Mouse (Mus musculus): ENCODE measurements around the gene Cd151. TPM values are rescaled to one million over a fixed set of nuclear protein-coding genes. Genes with fewer than 3 reads are reported as not detected.

Gene Cd151
- polyA plus RNA-seq, 1 experiment from 2014 or later = 17.0 TPM

DNA sequence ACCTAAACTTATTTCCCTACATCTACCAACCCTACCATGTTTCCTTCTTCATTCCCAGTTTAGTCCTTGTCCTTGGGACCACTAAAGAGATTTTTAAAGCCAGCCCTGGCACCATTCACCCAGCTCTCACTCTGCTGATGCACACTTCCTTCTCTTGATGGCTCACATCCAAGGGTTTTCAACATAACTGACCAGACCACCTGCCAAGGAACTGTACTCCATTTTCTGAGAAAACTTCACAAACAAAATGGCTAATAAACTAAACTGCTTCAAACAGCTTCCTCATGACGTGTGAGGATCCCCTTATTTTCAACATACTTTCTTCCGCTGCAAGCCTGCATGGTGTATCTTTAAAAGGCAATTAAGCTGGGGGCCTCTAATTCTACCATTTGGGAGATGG lies 13.6 kb upstream of the Cd151 start:
- Histone ChIP-seq H3K36me3 (peaks cover 36% of the 10 kb centered on the region), H3K4me1 (peaks cover 17% of the 10 kb centered on the region), H3K27ac (no peak overlapping the region), H3K4me3 (no peak overlapping the region), H3K9ac (no peak overlapping the region), H3K27me3 (peaks cover 11% of the 10 kb centered on the region), H3K9me3 (no peaks in the 10 kb centered on the region), H3K4me2 (replicated peaks) (no peak overlapping the region)
- ATAC-seq (ENCODE audit: insufficient number of reproducible peaks, insufficient read depth, low FRiP score, low TSS enrichment) = no peak
- WGBS = 81% methylated on average over 2 of the region's 2 CpGs

DNA sequence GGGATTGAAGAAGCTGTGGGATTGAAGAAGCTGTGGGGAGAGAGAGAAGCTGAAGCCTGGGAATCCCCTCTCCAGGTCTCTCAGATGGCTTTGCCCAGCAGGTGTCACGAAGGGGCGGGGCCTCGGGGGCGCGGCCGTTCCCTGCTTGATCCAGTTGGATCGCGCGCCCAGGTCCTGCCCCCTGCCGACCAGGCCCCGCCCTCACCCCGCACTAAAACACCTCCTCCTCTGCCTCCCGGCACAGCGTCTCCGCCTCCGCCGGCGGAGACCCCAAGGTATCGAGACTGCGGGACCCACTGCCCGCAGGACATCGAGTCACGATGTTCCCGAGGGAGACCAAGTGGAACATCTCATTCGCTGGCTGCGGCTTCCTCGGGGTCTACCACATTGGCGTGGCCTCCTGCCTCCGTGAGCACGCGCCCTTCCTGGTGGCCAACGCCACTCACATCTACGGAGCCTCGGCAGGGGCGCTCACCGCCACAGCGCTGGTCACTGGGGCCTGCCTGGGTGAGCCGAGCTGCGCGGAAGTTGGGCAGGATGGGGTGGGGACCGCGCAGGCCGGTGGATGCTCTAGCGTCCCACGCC lies 12.1 kb upstream of the Cd151 start, which contains the start of gene Pnpla2:
Pnpla2 (plus strand) TSS at position 232 of the 585 bp plus-strand sequence.
- ATAC-seq (ENCODE audit: insufficient number of reproducible peaks, insufficient read depth, low FRiP score, low TSS enrichment) = peak; percentile 64
- WGBS = under 1% methylated on average over 43 of the region's 45 CpGs
- peak within 1 kb of the TSS; percentile 97 for H3K4me2 ChIP-seq (replicated peaks)
- peaks cover 13% of the 10 kb centered on the region for H3K4me1 ChIP-seq
- peak within 1 kb of the TSS; percentile 51 for H3K4me3 ChIP-seq
- H3K36me3 ChIP-seq = peaks cover 22% of the 10 kb centered on the region
- H3K9ac ChIP-seq = peak within 1 kb of the TSS; percentile 69
- no peaks in the 10 kb centered on the region for H3K9me3 ChIP-seq
- H3K27me3 ChIP-seq = peaks cover 25% of the 10 kb centered on the region
- H3K27ac ChIP-seq = peak within 1 kb of the TSS; percentile 58

DNA sequence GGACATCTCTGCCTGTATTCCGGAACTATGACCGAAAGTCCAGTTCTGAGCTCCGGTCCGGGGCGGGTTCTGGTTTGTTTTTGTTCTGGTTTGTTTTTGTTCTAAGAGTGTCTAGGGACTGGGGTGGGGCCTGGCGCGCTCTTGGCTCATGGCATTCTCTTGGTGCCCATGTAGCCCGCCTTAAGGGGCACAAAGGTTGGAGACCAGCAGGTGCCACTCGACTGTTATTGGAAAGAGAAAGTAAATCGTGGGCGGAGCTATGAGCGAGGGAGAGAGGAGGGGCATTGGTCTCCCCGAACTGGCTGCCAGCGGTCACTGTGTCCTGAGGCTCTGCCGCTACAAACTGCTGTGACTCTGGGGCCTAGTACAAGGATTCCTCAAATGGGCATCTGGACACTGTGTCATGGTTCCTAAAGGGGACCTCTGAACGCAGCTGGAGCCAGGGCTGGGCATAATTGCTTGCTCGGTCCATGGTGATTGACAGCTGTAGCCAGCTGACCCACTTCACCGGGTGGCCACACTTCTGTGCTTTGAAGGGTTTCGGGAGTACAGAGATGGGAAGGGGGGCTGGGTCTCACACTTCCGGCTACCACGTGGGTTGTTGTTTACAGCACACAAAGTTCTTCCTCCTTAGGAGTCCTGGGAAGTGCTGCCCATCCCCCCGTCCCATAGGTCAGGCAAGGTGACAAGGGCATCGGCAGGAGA lies 11.4 kb upstream of the Cd151 start:
- Histone ChIP-seq H3K4me3 (peak overlapping the region; percentile 51), H3K4me2 (replicated peaks) (peak overlapping the region; percentile 97), H3K27me3 (peaks cover 32% of the 10 kb centered on the region), H3K9ac (peak overlapping the region; percentile 69), H3K9me3 (no peaks in the 10 kb centered on the region), H3K36me3 (peaks cover 16% of the 10 kb centered on the region), H3K27ac (peak overlapping the region; percentile 58), H3K4me1 (peaks cover 13% of the 10 kb centered on the region)
- ATAC-seq (ENCODE audit: insufficient number of reproducible peaks, insufficient read depth, low FRiP score, low TSS enrichment) = no peak
- 1% methylated on average over 23 of the region's 23 CpGs for WGBS

DNA sequence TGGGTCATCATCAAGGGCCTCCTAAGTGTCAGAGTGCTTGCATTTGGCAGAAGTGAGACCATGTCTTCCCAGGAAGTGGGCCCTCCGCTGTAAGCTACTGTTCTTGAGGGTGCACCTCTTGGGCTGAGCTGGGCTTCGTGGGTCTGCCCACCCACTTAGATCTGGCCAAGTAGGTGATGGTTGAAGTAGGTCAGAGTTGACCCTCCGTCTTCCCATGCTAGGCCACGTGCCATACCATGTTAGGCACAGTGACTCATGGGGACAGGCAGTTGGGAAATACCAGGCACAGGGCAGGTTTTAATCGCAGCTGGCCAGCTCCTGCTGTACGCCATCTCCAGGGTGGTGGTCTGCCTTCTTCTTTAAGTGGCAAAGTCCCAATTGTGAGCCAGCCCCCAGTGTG lies 10.5 kb upstream of the Cd151 start:
- Histone ChIP-seq H3K4me1 (peaks cover 17% of the 10 kb centered on the region), H3K27me3 (peaks cover 42% of the 10 kb centered on the region), H3K9ac (no peak overlapping the region), H3K36me3 (peaks cover 7% of the 10 kb centered on the region), H3K9me3 (no peaks in the 10 kb centered on the region), H3K27ac (no peak overlapping the region), H3K4me3 (no peak overlapping the region), H3K4me2 (replicated peaks) (no peak overlapping the region)
- no peak for ATAC-seq (ENCODE audit: insufficient number of reproducible peaks, insufficient read depth, low FRiP score, low TSS enrichment)
- 86% methylated on average over 6 of the region's 6 CpGs for whole genome bisulfite sequencing

DNA sequence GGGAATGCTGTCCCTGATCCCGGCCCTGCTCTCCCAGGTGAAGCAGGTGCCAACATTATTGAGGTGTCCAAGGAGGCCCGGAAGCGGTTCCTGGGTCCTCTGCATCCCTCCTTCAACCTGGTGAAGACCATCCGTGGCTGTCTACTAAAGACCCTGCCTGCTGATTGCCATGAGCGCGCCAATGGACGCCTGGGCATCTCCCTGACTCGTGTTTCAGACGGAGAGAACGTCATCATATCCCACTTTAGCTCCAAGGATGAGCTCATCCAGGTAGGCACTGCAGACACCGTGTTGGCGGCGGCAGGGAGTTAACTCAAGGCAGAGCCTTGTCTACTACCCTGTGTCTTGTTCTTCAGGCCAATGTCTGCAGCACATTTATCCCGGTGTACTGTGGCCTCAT lies 10.0 kb upstream of the Cd151 start:
- H3K36me3 ChIP-seq = peaks cover 2% of the 10 kb centered on the region
- no peak overlapping the region for H3K4me3 ChIP-seq
- H3K27me3 ChIP-seq = peaks cover 47% of the 10 kb centered on the region
- H3K27ac ChIP-seq = no peak overlapping the region
- H3K4me2 ChIP-seq (replicated peaks) = no peak overlapping the region
- ATAC-seq (ENCODE audit: insufficient number of reproducible peaks, insufficient read depth, low FRiP score, low TSS enrichment) = no peak
- H3K9ac ChIP-seq = no peak overlapping the region
- 90% methylated on average over 14 of the region's 14 CpGs for WGBS
- peaks cover 22% of the 10 kb centered on the region for H3K4me1 ChIP-seq
- no peaks in the 10 kb centered on the region for H3K9me3 ChIP-seq

DNA sequence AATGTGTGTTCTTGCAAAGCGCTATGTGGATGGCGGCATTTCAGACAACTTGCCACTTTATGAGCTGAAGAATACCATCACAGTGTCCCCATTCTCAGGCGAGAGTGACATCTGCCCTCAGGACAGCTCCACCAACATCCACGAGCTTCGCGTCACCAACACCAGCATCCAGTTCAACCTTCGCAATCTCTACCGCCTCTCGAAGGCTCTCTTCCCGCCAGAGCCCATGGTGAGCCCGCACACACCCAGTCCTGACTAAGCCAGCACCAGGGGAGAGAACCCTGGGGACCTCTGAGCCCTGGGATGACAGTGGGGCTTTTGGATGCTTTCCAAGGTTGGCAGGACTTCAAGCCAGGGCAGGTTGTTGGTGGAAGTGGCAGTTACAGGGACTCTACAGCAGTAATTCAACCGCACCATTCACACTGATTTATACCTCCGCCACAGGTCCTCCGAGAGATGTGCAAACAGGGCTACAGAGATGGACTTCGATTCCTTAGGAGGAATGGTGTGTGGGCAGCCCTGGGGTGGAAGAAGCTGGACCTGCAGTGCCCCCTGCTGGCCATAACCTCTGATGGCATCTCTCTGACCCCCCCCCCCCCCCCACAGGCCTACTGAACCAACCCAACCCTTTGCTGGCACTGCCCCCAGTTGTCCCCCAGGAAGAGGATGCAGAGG lies 9.1 kb upstream of the Cd151 start:
- Histone ChIP-seq H3K27ac (no peak overlapping the region), H3K36me3 (no peaks in the 10 kb centered on the region), H3K4me3 (no peak overlapping the region), H3K9me3 (no peaks in the 10 kb centered on the region), H3K4me1 (peaks cover 25% of the 10 kb centered on the region), H3K9ac (no peak overlapping the region), H3K4me2 (replicated peaks) (no peak overlapping the region), H3K27me3 (peaks cover 56% of the 10 kb centered on the region)
- ATAC-seq (ENCODE audit: insufficient number of reproducible peaks, insufficient read depth, low FRiP score, low TSS enrichment) = no peak
- 71% methylated on average over 15 of the region's 15 CpGs for WGBS

DNA sequence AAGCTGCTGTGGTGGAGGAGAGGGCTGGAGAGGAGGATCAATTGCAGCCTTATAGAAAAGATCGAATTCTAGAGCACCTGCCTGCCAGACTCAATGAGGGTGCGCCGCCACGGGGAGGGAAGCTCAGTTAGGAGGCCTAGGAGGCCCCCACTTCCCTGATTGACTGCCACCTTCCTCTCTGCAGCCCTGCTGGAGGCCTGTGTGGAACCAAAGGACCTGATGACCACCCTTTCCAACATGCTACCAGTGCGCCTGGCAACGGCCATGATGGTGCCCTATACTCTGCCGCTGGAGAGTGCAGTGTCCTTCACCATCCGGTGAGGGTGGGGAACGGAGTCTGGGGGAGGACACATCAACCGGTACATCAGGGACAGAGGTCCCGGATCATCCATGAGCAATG lies 8.5 kb upstream of the Cd151 start:
- H3K27me3 ChIP-seq = peaks cover 61% of the 10 kb centered on the region
- H3K9ac ChIP-seq = no peak overlapping the region
- WGBS = 92% methylated on average over 11 of the region's 11 CpGs
- no peak overlapping the region for H3K4me3 ChIP-seq
- H3K36me3 ChIP-seq = no peaks in the 10 kb centered on the region
- H3K9me3 ChIP-seq = no peaks in the 10 kb centered on the region
- peaks cover 26% of the 10 kb centered on the region for H3K4me1 ChIP-seq
- no peak for ATAC-seq (ENCODE audit: insufficient number of reproducible peaks, insufficient read depth, low FRiP score, low TSS enrichment)
- H3K4me2 ChIP-seq (replicated peaks) = no peak overlapping the region
- no peak overlapping the region for H3K27ac ChIP-seq

DNA sequence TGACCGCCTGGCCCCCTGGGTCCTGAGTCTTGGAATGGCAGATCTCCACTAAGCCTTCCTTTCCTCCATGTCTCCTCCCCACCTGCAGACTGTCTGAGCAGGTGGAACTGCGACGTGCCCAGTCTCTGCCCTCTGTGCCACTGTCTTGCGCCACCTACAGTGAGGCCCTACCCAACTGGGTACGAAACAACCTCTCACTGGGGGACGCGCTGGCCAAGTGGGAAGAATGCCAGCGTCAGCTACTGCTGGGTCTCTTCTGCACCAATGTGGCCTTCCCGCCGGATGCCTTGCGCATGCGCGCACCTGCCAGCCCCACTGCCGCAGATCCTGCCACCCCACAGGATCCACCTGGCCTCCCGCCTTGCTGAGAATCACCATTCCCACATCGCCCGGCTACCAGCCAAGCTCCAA lies 7.9 kb upstream of the Cd151 start:
- Histone ChIP-seq H3K4me3 (no peak overlapping the region), H3K4me2 (replicated peaks) (no peak overlapping the region), H3K4me1 (peaks cover 30% of the 10 kb centered on the region), H3K9ac (no peak overlapping the region), H3K27me3 (peaks cover 67% of the 10 kb centered on the region), H3K9me3 (no peaks in the 10 kb centered on the region), H3K36me3 (no peaks in the 10 kb centered on the region), H3K27ac (no peak overlapping the region)
- WGBS = 87% methylated on average over 17 of the region's 17 CpGs
- no peak for ATAC-seq (ENCODE audit: insufficient number of reproducible peaks, insufficient read depth, low FRiP score, low TSS enrichment)

DNA sequence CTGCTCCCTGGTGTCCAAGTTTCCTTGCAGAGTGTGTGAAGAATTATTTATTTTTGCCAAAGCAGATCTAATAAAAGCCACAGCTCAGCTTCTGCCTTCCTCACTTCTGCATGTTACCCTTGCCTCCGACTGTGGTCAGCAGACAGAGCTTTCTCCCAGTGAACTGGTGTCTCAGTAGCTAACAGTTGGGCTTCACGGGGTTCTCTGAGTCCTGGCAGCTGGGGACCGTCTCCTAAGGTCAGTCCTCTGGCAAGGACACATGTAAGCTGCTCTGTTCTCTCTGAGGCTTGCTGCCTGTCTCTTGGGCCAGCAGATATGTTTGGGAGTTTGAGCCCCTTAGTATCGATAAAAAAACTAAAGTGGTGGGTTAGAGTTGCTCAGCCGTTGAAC lies 7.2 kb upstream of the Cd151 start:
- H3K4me2 ChIP-seq (replicated peaks) = no peak overlapping the region
- H3K36me3 ChIP-seq = no peaks in the 10 kb centered on the region
- peaks cover 37% of the 10 kb centered on the region for H3K4me1 ChIP-seq
- H3K27me3 ChIP-seq = peaks cover 74% of the 10 kb centered on the region
- no peak overlapping the region for H3K27ac ChIP-seq
- 67% methylated on average over 5 of the region's 5 CpGs for WGBS
- ATAC-seq (ENCODE audit: insufficient number of reproducible peaks, insufficient read depth, low FRiP score, low TSS enrichment) = no peak
- no peak overlapping the region for H3K4me3 ChIP-seq
- no peak overlapping the region for H3K9ac ChIP-seq
- H3K9me3 ChIP-seq = no peaks in the 10 kb centered on the region

DNA sequence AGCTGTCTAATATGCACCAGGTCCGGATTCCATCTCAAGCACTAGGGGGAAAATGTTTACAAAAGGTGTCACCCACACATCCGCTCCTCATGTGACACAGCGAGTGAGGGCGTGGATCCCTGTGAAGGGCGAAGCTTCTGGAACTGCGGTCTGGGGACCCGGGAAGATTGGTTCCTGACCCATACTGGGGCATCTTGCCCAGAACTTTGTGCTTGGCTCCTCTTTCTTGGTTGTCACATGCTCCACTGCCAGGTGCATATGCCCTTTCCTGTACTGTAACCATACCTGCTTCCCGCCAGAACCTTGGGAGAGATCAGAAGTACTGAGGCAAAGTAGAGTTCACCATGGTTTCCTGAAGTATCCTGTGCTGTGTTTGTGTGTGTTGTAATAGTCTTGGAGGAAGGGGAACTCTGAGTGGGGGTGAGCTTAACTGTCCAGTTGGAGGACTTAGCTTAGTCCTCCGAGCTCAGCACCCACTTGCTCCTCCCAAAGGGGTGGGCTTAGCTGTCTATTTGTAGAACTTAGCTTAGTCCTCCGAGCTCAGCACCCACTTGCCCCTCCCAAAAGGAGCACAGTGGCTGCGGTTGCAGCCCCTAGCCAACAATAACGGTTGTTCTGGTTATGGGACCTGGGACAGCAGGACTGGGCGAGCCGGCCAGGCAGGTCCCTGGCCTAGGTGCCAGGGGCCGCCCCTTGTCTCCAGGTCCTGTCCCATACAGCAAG lies 6.6 kb upstream of the Cd151 start, which contains the start of gene Cracr2b:
Cracr2b (plus strand) TSS at position 704 of the 723 bp plus-strand sequence.
- Histone ChIP-seq H3K27me3 (peaks cover 80% of the 10 kb centered on the region), H3K36me3 (no peaks in the 10 kb centered on the region), H3K4me2 (replicated peaks) (peak within 1 kb of the TSS; percentile 61), H3K9me3 (no peaks in the 10 kb centered on the region), H3K27ac (no peak within 1 kb of the TSS), H3K4me1 (peaks cover 39% of the 10 kb centered on the region), H3K9ac (peak within 1 kb of the TSS; percentile 41; the same call in 1 of the 2 replicates), H3K4me3 (peak within 1 kb of the TSS; percentile 35)
- 61% methylated on average over 15 of the region's 15 CpGs for WGBS
- ATAC-seq (ENCODE audit: insufficient number of reproducible peaks, insufficient read depth, low FRiP score, low TSS enrichment) = no peak

DNA sequence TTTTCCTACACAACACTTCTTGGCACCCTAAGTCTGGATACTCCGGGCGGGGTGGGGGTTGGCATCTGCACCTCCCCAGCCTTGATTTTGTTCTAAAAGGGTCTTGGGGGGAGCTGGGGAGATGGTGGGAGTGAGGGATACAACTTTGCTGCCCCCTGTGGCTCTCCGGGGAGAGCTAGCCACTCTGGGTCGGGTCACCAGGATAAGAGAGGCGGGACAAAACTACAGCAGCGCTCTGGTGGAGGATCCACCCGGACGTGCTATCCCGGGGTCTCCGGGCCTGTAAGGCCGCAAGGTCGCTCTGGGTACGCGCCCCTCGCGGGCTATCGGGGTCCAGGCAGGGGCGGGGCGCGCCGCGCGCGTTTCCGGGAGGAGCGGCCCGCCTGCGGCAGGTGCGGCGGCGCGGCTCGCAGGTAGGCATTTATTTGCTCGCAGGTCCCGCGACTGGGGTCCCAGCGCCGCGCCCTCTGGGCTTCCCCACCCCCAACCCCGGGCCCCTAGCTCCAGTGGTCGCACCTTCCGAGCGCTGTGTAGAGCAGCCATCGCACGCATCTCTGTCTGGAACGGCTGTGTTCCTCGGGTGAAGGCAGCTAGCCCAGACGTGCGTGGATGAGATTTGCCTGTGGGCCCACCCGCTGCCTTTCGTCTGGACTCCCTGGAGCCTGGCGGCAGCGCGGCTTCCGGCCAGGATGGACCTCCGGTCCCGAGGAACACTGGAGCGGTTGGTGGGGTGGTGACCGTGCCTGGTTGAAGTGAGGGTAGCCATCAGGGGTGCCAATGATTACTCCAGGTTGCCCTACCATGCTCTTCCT lies 5.5 kb upstream of the Cd151 start:
- ATAC-seq (ENCODE audit: insufficient number of reproducible peaks, insufficient read depth, low FRiP score, low TSS enrichment) = no peak
- peak overlapping the region; percentile 41; the same call in 1 of the 2 replicates for H3K9ac ChIP-seq
- H3K27me3 ChIP-seq = peaks cover 86% of the 10 kb centered on the region
- H3K4me3 ChIP-seq = peak overlapping the region; percentile 35
- no peaks in the 10 kb centered on the region for H3K9me3 ChIP-seq
- 2% methylated on average over 59 of the region's 59 CpGs for WGBS
- H3K4me1 ChIP-seq = peaks cover 32% of the 10 kb centered on the region
- H3K36me3 ChIP-seq = no peaks in the 10 kb centered on the region
- H3K27ac ChIP-seq = no peak overlapping the region
- H3K4me2 ChIP-seq (replicated peaks) = peak overlapping the region; percentile 61

Data from embryonic facial prominence, embryonic 12.5 days (tissue).